Mouse (Mus musculus): ENCODE measurements around the gene Slco2a1.

GRCm38 (mm10) chr9:103083405-103083804, 94.9 kb downstream of the Slco2a1 start:
- TF ChIP-seq CTCF (IDR thresholded peaks at IDR 0.05) (no peak), EP300 (IDR thresholded peaks at IDR 0.05) (no peak)
